7 mouse cellular contexts compared by ENCODE assay signal in genomic region chr2:91312578-91313311, GRCm38 (mm10). TPM values are rescaled to one million over a fixed set of nuclear protein-coding genes. Genes with fewer than 3 reads are reported as not detected.
DNase-seq lines count a peak whose midpoint lies in the region; ATAC-seq and TF ChIP-seq lines count a peak whose summit lies in the region.

No protein-coding gene starts in this region.

- no peak overlapping the region for H3K9ac ChIP-seq in liver, adult 2 months (ENCODE audit: low read depth, low read length)
- H3K9ac ChIP-seq in liver, embryonic 12.5 days: no peak overlapping the region
- H3K9ac ChIP-seq in lung, embryonic 15.5 days: no peak overlapping the region

- no peaks in the 10 kb centered on the region for H3K4me1 ChIP-seq in liver, adult 2 months (ENCODE audit: control insufficient read depth, insufficient read depth, low read length)
- peaks cover 9% of the 10 kb centered on the region; the same call in 1 of the 2 replicates for H3K4me1 ChIP-seq in liver, embryonic 12.5 days
- peaks cover 28% of the 10 kb centered on the region for H3K4me1 ChIP-seq in embryonic facial prominence, embryonic 10.5 days
- H3K4me1 ChIP-seq in lung, embryonic 15.5 days: peaks cover 20% of the 10 kb centered on the region
- no peaks in the 10 kb centered on the region; the same call in 1 of the 2 replicates for H3K4me1 ChIP-seq in testis, adult 2 months (ENCODE audit: control insufficient read depth, insufficient read depth, low read length)

- no peak overlapping the region for H3K27ac ChIP-seq in liver, adult 2 months (replicated peaks; ENCODE audit: insufficient read depth, low read depth, low read length)
- no peak overlapping the region for H3K27ac ChIP-seq in liver, embryonic 12.5 days
- H3K27ac ChIP-seq in embryonic facial prominence, embryonic 10.5 days (replicated peaks): peak overlapping the region; percentile 62
- H3K27ac ChIP-seq in lung, embryonic 15.5 days: peak overlapping the region; percentile 76
- H3K27ac ChIP-seq in testis, adult 2 months (ENCODE audit: control insufficient read depth, insufficient read depth, low read depth, low read length): peak overlapping the region; percentile 37

- no peaks in the 10 kb centered on the region for H3K79me2 ChIP-seq in liver, adult 2 months (ENCODE audit: control insufficient read depth, insufficient read depth, low read length)

- no peak for ATAC-seq in liver, embryonic 12.5 days
- peak; percentile 78 for ATAC-seq in lung, embryonic 15.5 days (ENCODE audit: borderline replicate concordance, extremely low read depth, low FRiP score, low TSS enrichment)

- H3K4me3 ChIP-seq in liver, adult 2 months (ENCODE audit: insufficient read depth, low read depth, low read length): no peak overlapping the region
- H3K4me3 ChIP-seq in liver, embryonic 12.5 days: no peak overlapping the region
- no peak overlapping the region for H3K4me3 ChIP-seq in embryonic facial prominence, embryonic 10.5 days
- H3K4me3 ChIP-seq in lung, embryonic 15.5 days: no peak overlapping the region
- no peak overlapping the region for H3K4me3 ChIP-seq in testis, adult 2 months (ENCODE audit: control insufficient read depth, low read depth, low read length)

- no peak for TF ChIP-seq CTCF in liver, adult 2 months (IDR thresholded peaks at IDR 0.05; ENCODE audit: low read depth, low read length)
- TF ChIP-seq CTCF in testis, adult 2 months (IDR thresholded peaks at IDR 0.05; ENCODE audit: control insufficient read depth, insufficient read depth, insufficient replicate concordance, low read depth, low read length): no peak

- no peaks in the 10 kb centered on the region for H3K9me3 ChIP-seq in liver, embryonic 12.5 days (replicated peaks)
- no peaks in the 10 kb centered on the region for H3K9me3 ChIP-seq in embryonic facial prominence, embryonic 10.5 days
- no peaks in the 10 kb centered on the region for H3K9me3 ChIP-seq in lung, embryonic 15.5 days

- H3K36me3 ChIP-seq in liver, adult 2 months (ENCODE audit: control insufficient read depth, insufficient read depth, low read length): no peaks in the 10 kb centered on the region
- no peaks in the 10 kb centered on the region for H3K36me3 ChIP-seq in liver, embryonic 12.5 days
- H3K36me3 ChIP-seq in embryonic facial prominence, embryonic 10.5 days (replicated peaks): peaks cover 9% of the 10 kb centered on the region
- H3K36me3 ChIP-seq in lung, embryonic 15.5 days: no peaks in the 10 kb centered on the region
- H3K36me3 ChIP-seq in testis, adult 2 months (ENCODE audit: control insufficient read depth, insufficient read depth, low read length): no peaks in the 10 kb centered on the region

- 71% methylated on average over 10 of the region's 10 CpGs for WGBS in liver, adult 2 months
- 61% methylated on average over 10 of the region's 10 CpGs for WGBS in liver, embryonic 12.5 days (ENCODE audit: insufficient replicate concordance)
- 46% methylated on average over 10 of the region's 10 CpGs for WGBS in embryonic facial prominence, embryonic 10.5 days
- 31% methylated on average over 10 of the region's 10 CpGs for WGBS in lung, embryonic 15.5 days

- no peaks in the 10 kb centered on the region for H3K27me3 ChIP-seq in liver, adult 2 months (ENCODE audit: control insufficient read depth, insufficient read depth, low read length)
- H3K27me3 ChIP-seq in liver, embryonic 12.5 days (replicated peaks): no peaks in the 10 kb centered on the region
- H3K27me3 ChIP-seq in embryonic facial prominence, embryonic 10.5 days (replicated peaks; ENCODE audit: low read depth, poor library complexity, severe bottlenecking): no peaks in the 10 kb centered on the region
- no peaks in the 10 kb centered on the region for H3K27me3 ChIP-seq in lung, embryonic 15.5 days
- no peaks in the 10 kb centered on the region for H3K27me3 ChIP-seq in testis, adult 2 months (ENCODE audit: control insufficient read depth, insufficient read depth, low read length)

- H3K4me2 ChIP-seq in liver, embryonic 12.5 days: no peak overlapping the region
- no peak overlapping the region for H3K4me2 ChIP-seq in lung, embryonic 15.5 days

- TF ChIP-seq POLR2A in liver, adult 2 months (IDR thresholded peaks at IDR 0.05; ENCODE audit: extremely low read depth, insufficient read depth, low read length): no peak
- TF ChIP-seq POLR2A in testis, adult 2 months (IDR thresholded peaks at IDR 0.05; ENCODE audit: control insufficient read depth, low read depth, low read length): no peak

- peak; percentile 17 for DNase-seq in liver, adult 2 months (ENCODE audit: extremely low read depth, low read depth, low spot score)
- DNase-seq in embryonic facial prominence, embryonic 10.5 days (ENCODE audit: low spot score): peak; percentile 56
- DNase-seq in right cerebral cortex, postnatal 36 days (ENCODE audit: low spot score in 2 of 2): no peak
- no peak for DNase-seq in retina, postnatal 1 day

RNA-seq across cellular contexts. Expression of gene Arfgap2, which starts 48.0 kb away (rescaled TPM):
- 74.2 and 83.2 TPM in 2 replicates for total RNA-seq in liver, adult 2 months (2014; rRNA removed)
- 62.9 and 69.1 TPM in 2 replicates for polyA plus RNA-seq in liver, adult 2 months (2012; rRNA removed)
- polyA plus RNA-seq in liver, embryonic 12.5 days (2016; fragmentation: Nextera tagmentation; extraction: Ambion mirVana): 80.0 and 82.2 TPM in 2 replicates
- 101 and 102 TPM in 2 replicates for polyA plus RNA-seq in embryonic facial prominence, embryonic 10.5 days (2016; fragmentation: Nextera tagmentation; extraction: Ambion mirVana)
- polyA plus RNA-seq in lung, embryonic 15.5 days (2015; fragmentation: Nextera tagmentation; extraction: Ambion mirVana): 89.5 and 93.0 TPM in 2 replicates
- polyA plus RNA-seq in testis, adult 2 months (2012; rRNA removed): 29.1 and 34.6 TPM in 2 replicates

RNA-seq across cellular contexts. Expression of gene Pacsin3, which starts 57.0 kb away (rescaled TPM):
- 24.6 and 28.1 TPM in 2 replicates for total RNA-seq in liver, adult 2 months (2014; rRNA removed)
- polyA plus RNA-seq in liver, adult 2 months (2012; rRNA removed): 65.1 and 68.9 TPM in 2 replicates
- polyA plus RNA-seq in liver, embryonic 12.5 days (2016; fragmentation: Nextera tagmentation; extraction: Ambion mirVana): 12.3 and 12.4 TPM in 2 replicates
- 33.4 and 33.6 TPM in 2 replicates for polyA plus RNA-seq in embryonic facial prominence, embryonic 10.5 days (2016; fragmentation: Nextera tagmentation; extraction: Ambion mirVana)
- 51.7 and 54.2 TPM in 2 replicates for polyA plus RNA-seq in lung, embryonic 15.5 days (2015; fragmentation: Nextera tagmentation; extraction: Ambion mirVana)
- polyA plus RNA-seq in testis, adult 2 months (2012; rRNA removed): 3.9 and 5.7 TPM in 2 replicates

Comparison
In these comparisons a context has a peak if more than half of its experiments do, and no peak if none do; other contexts are left out.
1. DNase-seq: peak in liver, adult 2 months (single experiment) and embryonic facial prominence, embryonic 10.5 days (single experiment); none in right cerebral cortex, postnatal 36 days (0 of 2) and retina, postnatal 1 day (single experiment).
2. H3K27ac ChIP-seq: peak in embryonic facial prominence, embryonic 10.5 days (single experiment), lung, embryonic 15.5 days (single experiment) and testis, adult 2 months (single experiment); none in liver, adult 2 months (single experiment) and liver, embryonic 12.5 days (single experiment).